Mouse (Mus musculus): ENCODE measurements around the gene Ddx4. TPM values are rescaled to one million over a fixed set of nuclear protein-coding genes. Genes with fewer than 3 reads are reported as not detected.
"Not testable (repeated sequence)": the region's sequence is repeated elsewhere in the genome, so short reads cannot be mapped to it uniquely, and the experiment has no call there.

The Ddx4 gene
- polyA plus RNA-seq, 1 experiment from 2014 or later, result 0.89 TPM

GRCm38 (mm10) chr13:112625566-112625965 lies 26.7 kb downstream of the Ddx4 start:
- H3K4me3 ChIP-seq, result no peak overlapping the region
- no peaks in the 10 kb centered on the region for H3K36me3 ChIP-seq
- H3K4me1 ChIP-seq, result 0 out of 2 replicates have a peak, but pooled peaks cover 5% of the 10 kb centered on the region
- no peak overlapping the region for H3K9ac ChIP-seq
- no peaks in the 10 kb centered on the region for H3K9me3 ChIP-seq
- H3K4me2 ChIP-seq (replicated peaks), result no peak overlapping the region
- no peak for ATAC-seq (ENCODE audit: low FRiP score, low read depth)
- no peak overlapping the region for H3K27ac ChIP-seq
- H3K27me3 ChIP-seq, result peaks cover 8% of the 10 kb centered on the region

DNA sequence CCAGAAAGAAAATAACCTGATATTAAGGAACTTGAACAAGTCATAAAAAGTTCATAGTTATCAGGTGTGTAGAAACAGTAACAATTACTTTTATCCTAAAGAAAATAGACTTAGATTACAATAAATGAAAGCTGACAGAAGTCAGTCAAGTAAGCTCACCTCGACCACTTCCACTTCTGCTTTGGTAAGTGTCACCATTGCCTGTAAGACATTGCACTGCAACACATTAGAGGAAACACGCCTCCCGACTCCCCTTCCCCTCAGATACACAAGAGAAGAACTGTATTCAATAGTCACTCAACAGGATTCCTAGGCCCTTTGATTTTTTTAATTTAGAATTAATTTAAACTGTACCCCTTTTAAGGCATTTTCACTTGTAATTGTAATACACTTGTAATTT lies 27.7 kb downstream of the Ddx4 start:
- H3K27ac ChIP-seq, result no peak overlapping the region
- H3K36me3 ChIP-seq, result no peaks in the 10 kb centered on the region
- WGBS, result 70% methylated on average over 3 of the region's 3 CpGs
- H3K4me2 ChIP-seq (replicated peaks), result no peak overlapping the region
- 0 out of 2 replicates have a peak, but pooled peaks cover 5% of the 10 kb centered on the region for H3K4me1 ChIP-seq
- no peak overlapping the region for H3K4me3 ChIP-seq
- H3K27me3 ChIP-seq, result peaks cover 8% of the 10 kb centered on the region
- ATAC-seq (ENCODE audit: low FRiP score, low read depth), result no peak
- H3K9ac ChIP-seq, result no peak overlapping the region
- H3K9me3 ChIP-seq, result no peaks in the 10 kb centered on the region

DNA sequence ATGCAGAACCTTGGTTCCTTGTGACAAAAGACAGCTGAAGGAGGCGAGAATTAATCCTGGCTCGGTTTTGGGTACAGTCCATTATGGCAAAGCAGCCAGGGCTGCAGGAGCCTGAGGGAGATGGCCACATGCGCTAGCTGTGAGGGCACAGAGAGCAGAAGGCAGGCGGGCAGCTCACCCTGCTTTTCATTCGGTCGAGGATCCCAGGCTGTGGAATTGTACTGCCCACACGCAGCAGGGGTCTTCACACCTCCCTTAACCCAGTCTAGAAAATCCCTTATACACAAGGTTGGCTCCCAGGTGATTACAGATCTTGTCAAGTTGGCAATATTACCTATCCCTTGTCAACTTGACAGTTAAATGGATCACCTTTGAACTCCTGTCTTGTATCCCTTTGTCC lies 28.6 kb downstream of the Ddx4 start:
- Histone ChIP-seq H3K4me2 (replicated peaks) (no peak overlapping the region), H3K9me3 (no peaks in the 10 kb centered on the region), H3K36me3 (no peaks in the 10 kb centered on the region), H3K9ac (no peak overlapping the region), H3K4me3 (no peak overlapping the region), H3K27ac (no peak overlapping the region), H3K4me1 (0 out of 2 replicates have a peak, but pooled peaks cover 5% of the 10 kb centered on the region), H3K27me3 (peaks cover 8% of the 10 kb centered on the region)
- 60% methylated on average over 7 of the region's 7 CpGs for WGBS
- no peak for ATAC-seq (ENCODE audit: low FRiP score, low read depth)

DNA sequence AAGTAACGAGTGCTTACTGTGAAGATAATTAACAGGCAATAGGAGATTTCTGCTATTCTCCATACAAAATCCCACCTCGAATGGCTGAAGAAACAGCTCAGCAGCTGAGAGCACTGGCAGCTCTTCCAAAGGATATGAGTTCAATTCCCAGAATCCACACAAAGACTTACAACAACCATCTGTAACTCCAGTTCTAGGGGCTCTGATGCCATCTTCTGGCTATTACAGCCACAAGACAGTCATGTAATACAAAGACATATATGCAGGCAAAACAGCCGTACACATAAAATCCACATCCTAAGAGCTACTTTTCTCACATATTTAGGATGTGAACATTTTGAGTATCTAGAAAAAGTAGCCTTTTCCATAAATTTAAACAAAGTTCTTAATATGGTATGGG lies 30.7 kb downstream of the Ddx4 start:
- H3K27me3 ChIP-seq, result peaks cover 8% of the 10 kb centered on the region
- no peak overlapping the region for H3K4me3 ChIP-seq
- H3K9ac ChIP-seq, result no peak overlapping the region
- no peak overlapping the region for H3K27ac ChIP-seq
- ATAC-seq (ENCODE audit: low FRiP score, low read depth), result no peak; the same call in 1 of the 2 replicates
- WGBS, result 35% methylated on average over 3 of the region's 3 CpGs
- 0 out of 2 replicates have a peak, but pooled peaks cover 5% of the 10 kb centered on the region for H3K4me1 ChIP-seq
- H3K36me3 ChIP-seq, result no peaks in the 10 kb centered on the region
- no peaks in the 10 kb centered on the region for H3K9me3 ChIP-seq
- H3K4me2 ChIP-seq (replicated peaks), result no peak overlapping the region

DNA sequence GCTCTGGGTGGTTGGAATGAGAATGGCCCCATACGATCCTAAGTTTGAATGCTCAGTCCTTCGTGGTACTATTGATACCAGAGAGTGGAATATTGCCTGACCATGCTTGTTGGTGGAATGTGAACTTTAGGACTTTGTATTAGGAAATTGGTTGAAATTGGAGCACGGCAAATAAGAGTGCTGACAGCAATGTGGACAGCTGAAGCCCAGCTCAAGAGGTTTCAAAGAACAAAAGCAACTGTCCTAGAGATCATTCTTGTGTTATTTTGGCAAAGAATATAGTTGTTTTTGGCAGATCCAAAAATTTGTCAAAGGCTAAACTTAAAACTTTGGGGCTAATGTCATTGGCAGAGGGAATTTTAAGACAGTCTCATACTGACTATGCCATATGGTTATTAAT lies 43.7 kb downstream of the Ddx4 start:
- Histone ChIP-seq H3K27ac (no peak overlapping the region), H3K4me1 (0 out of 2 replicates have a peak, but pooled peaks cover 3% of the 10 kb centered on the region), H3K9me3 (no peaks in the 10 kb centered on the region), H3K4me3 (no peak overlapping the region), H3K4me2 (replicated peaks) (no peak overlapping the region), H3K36me3 (no peaks in the 10 kb centered on the region), H3K9ac (no peak overlapping the region), H3K27me3 (no peaks in the 10 kb centered on the region)
- 86% methylated on average over 3 of the region's 3 CpGs for WGBS
- no peak for ATAC-seq (ENCODE audit: low FRiP score, low read depth)

GRCm38 (mm10) chr13:112604411-112604810 lies 47.9 kb downstream of the Ddx4 start:
- WGBS, result 48% methylated on average over 4 of the region's 4 CpGs
- no peaks in the 10 kb centered on the region for H3K27me3 ChIP-seq
- no peaks in the 10 kb centered on the region for H3K9me3 ChIP-seq
- H3K27ac ChIP-seq, result no peak overlapping the region
- no peak overlapping the region for H3K4me3 ChIP-seq
- no peak for ATAC-seq (ENCODE audit: low FRiP score, low read depth)
- H3K36me3 ChIP-seq, result no peaks in the 10 kb centered on the region
- H3K4me2 ChIP-seq (replicated peaks), result no peak overlapping the region
- no peak overlapping the region for H3K9ac ChIP-seq
- H3K4me1 ChIP-seq, result 0 out of 2 replicates have a peak, but pooled peaks cover 8% of the 10 kb centered on the region

GRCm38 (mm10) chr13:112603839-112604238 lies 48.4 kb downstream of the Ddx4 start:
- Histone ChIP-seq H3K27ac (no peak overlapping the region), H3K4me2 (replicated peaks) (no peak overlapping the region), H3K36me3 (no peaks in the 10 kb centered on the region), H3K27me3 (no peaks in the 10 kb centered on the region), H3K9me3 (no peaks in the 10 kb centered on the region), H3K4me1 (0 out of 2 replicates have a peak, but pooled peaks cover 8% of the 10 kb centered on the region), H3K4me3 (no peak overlapping the region), H3K9ac (no peak overlapping the region)
- ATAC-seq (ENCODE audit: low FRiP score, low read depth), result no peak
- WGBS, result 83% methylated on average over 1 of the region's 1 CpGs

- no peak overlapping the region for H3K4me2 ChIP-seq (replicated peaks)
- H3K9ac ChIP-seq, result no peak overlapping the region
- H3K4me3 ChIP-seq, result no peak overlapping the region
- WGBS, result 77% methylated on average over 2 of the region's 2 CpGs
- no peaks in the 10 kb centered on the region for H3K36me3 ChIP-seq
- no peak overlapping the region for H3K27ac ChIP-seq
- 0 out of 2 replicates have a peak, but pooled peaks cover 8% of the 10 kb centered on the region for H3K4me1 ChIP-seq
- H3K27me3 ChIP-seq, result no peaks in the 10 kb centered on the region
- no peak for ATAC-seq (ENCODE audit: low FRiP score, low read depth)
- H3K9me3 ChIP-seq, result no peaks in the 10 kb centered on the region
These were observed 49.7 kb downstream of the Ddx4 start for GRCm38 (mm10) chr13:112602607-112603006.

GRCm38 (mm10) chr13:112594260-112594659 lies 58.0 kb downstream of the Ddx4 start, which contains the start of gene Il31ra:
Il31ra (minus strand) TSS chr13:112594360.
- not testable (repeated sequence) for H3K4me3 ChIP-seq; H3K27me3 ChIP-seq; H3K36me3 ChIP-seq; ATAC-seq (ENCODE audit: low FRiP score, low read depth); H3K27ac ChIP-seq; H3K4me2 ChIP-seq (replicated peaks); H3K9ac ChIP-seq; H3K9me3 ChIP-seq; H3K4me1 ChIP-seq
- WGBS, result 96% methylated on average over 4 of the region's 8 CpGs

DNA sequence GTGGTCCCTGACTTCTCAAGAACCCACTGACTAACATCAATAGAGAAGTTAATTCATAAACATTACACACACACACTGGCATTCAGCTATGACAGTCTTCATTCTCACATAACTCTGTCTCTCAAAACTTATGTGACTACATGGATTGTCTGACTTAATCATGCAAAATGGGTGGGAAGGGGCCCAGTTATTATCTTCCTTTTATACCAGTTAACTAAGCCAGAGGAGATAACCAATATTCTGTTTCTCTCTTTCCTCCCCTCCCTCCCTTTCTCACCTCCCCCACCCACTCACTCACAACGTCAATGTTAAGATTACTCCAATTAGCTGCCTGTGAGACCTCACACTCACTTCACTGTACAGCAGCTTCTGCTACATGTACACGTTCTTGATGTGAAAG lies 62.0 kb downstream of the Ddx4 start:
- no peak for ATAC-seq (ENCODE audit: low FRiP score, low read depth)
- H3K9me3 ChIP-seq, result no peaks in the 10 kb centered on the region
- 48% methylated on average over 2 of the region's 2 CpGs for WGBS

DNA sequence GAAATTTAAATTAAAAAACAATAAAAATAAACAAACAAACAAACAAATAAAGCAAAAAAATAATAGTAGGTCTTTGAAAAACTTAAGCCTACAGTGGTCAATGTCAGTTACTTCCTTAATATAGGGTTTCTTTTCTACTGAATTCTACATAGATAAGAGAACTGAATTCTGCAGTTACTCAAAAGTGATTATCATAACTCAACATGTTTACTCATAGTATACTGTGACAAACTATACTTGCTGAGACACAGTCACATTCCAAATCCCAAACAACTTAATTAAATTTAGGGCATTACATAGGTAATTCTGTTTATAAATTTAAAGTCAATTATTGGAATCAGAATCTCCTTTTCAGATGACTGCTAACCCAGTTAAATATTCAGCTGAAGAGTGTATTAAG lies 62.6 kb downstream of the Ddx4 start:
- H3K9me3 ChIP-seq, result no peaks in the 10 kb centered on the region
- no peaks in the 10 kb centered on the region for H3K36me3 ChIP-seq
- H3K4me3 ChIP-seq, result no peak overlapping the region
- H3K27ac ChIP-seq, result no peak overlapping the region
- H3K4me2 ChIP-seq (replicated peaks), result no peak overlapping the region
- ATAC-seq (ENCODE audit: low FRiP score, low read depth), result no peak
- H3K9ac ChIP-seq, result no peak overlapping the region
- H3K27me3 ChIP-seq, result no peaks in the 10 kb centered on the region
- H3K4me1 ChIP-seq, result peaks cover 7% of the 10 kb centered on the region; the same call in 1 of the 2 replicates

More for the DNA sequence above, 62.0 kb downstream of the Ddx4 start:
- Histone ChIP-seq H3K27ac (no peak overlapping the region), H3K4me2 (replicated peaks) (no peak overlapping the region), H3K4me3 (no peak overlapping the region), H3K36me3 (no peaks in the 10 kb centered on the region), H3K9ac (no peak overlapping the region), H3K27me3 (no peaks in the 10 kb centered on the region), H3K4me1 (peaks cover under 1% of the 10 kb centered on the region; the same call in 1 of the 2 replicates)

DNA sequence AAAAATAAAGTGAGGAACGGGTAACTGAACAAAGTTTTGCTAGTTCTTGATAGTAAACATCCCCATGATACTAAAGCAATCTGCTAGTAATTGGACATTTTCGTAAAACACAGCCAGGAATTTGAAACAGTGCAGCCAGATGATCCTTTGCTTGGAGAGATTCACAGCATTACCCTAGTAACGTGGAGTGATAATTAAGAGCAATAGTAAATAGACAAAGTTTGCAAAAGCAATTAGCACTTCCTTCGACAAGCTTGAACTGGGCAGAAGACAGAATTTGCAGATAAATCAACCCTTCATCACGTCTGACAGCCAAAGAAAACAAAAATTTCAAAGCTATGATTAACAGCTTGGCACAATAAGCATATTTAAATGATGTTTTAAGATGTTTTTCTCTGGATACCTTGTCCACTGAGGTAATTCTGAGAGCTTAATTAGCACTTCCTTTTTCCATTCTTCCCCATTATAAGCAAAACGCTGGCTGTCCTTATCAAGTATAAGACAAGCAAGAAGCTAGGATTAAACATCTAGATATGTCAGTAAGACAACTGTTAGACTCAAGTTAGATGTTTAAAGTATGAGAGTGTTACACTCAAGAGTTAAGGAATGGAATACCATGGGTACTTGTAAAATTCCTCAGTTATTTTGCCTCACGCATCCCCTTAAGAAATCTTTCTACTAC lies 67.6 kb downstream of the Ddx4 start:
- Histone ChIP-seq H3K4me2 (replicated peaks) (no peak overlapping the region), H3K4me3 (no peak overlapping the region), H3K36me3 (no peaks in the 10 kb centered on the region), H3K9me3 (no peaks in the 10 kb centered on the region), H3K27ac (no peak overlapping the region), H3K4me1 (peaks cover 28% of the 10 kb centered on the region), H3K9ac (no peak overlapping the region), H3K27me3 (peaks cover 4% of the 10 kb centered on the region; the same call in 1 of the 2 replicates)
- ATAC-seq (ENCODE audit: low FRiP score, low read depth), result no peak
- WGBS, result 17% methylated on average over 7 of the region's 7 CpGs

DNA sequence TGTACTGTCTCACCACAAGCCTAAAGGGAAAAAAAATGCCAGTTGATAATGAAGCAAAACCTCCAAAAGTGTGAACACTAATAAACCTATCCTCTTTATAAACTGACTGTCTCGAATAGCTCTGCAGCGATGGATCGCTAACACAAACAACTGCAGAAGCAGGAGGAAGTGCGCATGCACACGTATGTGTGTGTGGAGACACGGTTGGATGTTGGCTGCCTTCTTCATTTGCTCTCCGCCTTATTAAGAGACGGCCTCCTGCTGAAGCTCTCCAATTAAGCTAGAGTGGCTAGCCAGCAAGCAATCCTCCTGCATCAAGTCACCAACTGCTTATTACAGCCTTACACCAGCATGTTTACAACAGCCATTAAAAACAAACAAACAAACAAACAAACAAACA lies 70.0 kb downstream of the Ddx4 start:
- Histone ChIP-seq H3K9ac (no peak overlapping the region), H3K4me2 (replicated peaks) (no peak overlapping the region), H3K27ac (no peak overlapping the region), H3K9me3 (peaks cover 3% of the 10 kb centered on the region; the same call in 1 of the 2 replicates), H3K4me1 (peaks cover 33% of the 10 kb centered on the region), H3K4me3 (no peak overlapping the region), H3K27me3 (peaks cover 4% of the 10 kb centered on the region; the same call in 1 of the 2 replicates), H3K36me3 (no peaks in the 10 kb centered on the region)
- ATAC-seq (ENCODE audit: low FRiP score, low read depth), result no peak
- WGBS, result 54% methylated on average over 8 of the region's 8 CpGs
